Mouse (Mus musculus) liver, adult 2 months (tissue): Measurements from ENCODE around the gene Ppp4r1.

ENCODE experiments used
- CTCF ChIP-seq: fragments of 200-500 bp; IDR thresholded peaks from 2 replicates; pipeline ENCODE4 v1.5.1; 2011; ENCODE audit warnings: low read depth, low read length, control low read depth
- POLR2A ChIP-seq: fragments of 200-500 bp; IDR thresholded peaks from 2 replicates; pipeline ENCODE4 v1.6.1; 2011; ENCODE audit warnings: low read length, control low read depth; ENCODE audit not compliant: insufficient read depth; ENCODE audit errors: extremely low read depth

- no peak for TF ChIP-seq POLR2A
- TF ChIP-seq CTCF = no peak
Observed at GRCm38 (mm10) chr17:65749803-65750202, 32.6 kb upstream of the Ppp4r1 start.
